Comparison of ENCODE assay signal across 19 mouse cellular contexts in genomic region chr1:63486646-63487045, GRCm38 (mm10). TPM values are rescaled to one million over a fixed set of nuclear protein-coding genes. Genes with fewer than 3 reads are reported as not detected.
"Had no signal": no experiment of that assay in that cellular context is flagged by ENCODE, and none has a peak within 500 bp of the region (broad histone marks: within the 10 kb centered on the region; RNA-seq: fewer than 3 reads in every experiment).

No protein-coding gene starts in this region.

- H3K36me3 ChIP-seq: midbrain, embryonic 12.5 days had no signal

- ATAC-seq: midbrain, embryonic 16.5 days had no signal

- H3K9ac ChIP-seq: lung, embryonic 14.5 days; midbrain, embryonic 12.5 days; neural tube, embryonic 13.5 days; neural tube, embryonic 15.5 days had no signal

- H3K27me3 ChIP-seq: midbrain, embryonic 12.5 days; neural tube, embryonic 13.5 days; neural tube, embryonic 15.5 days had no signal

- H3K27ac ChIP-seq: midbrain, embryonic 12.5 days; neural tube, embryonic 13.5 days; neural tube, embryonic 15.5 days had no signal

- H3K4me1 ChIP-seq: midbrain, embryonic 12.5 days; neural tube, embryonic 13.5 days; neural tube, embryonic 15.5 days had no signal

- H3K4me3 ChIP-seq: midbrain, embryonic 12.5 days; myocyte; neural tube, embryonic 13.5 days; neural tube, embryonic 15.5 days had no signal

- H3K4me2 ChIP-seq: lung, embryonic 14.5 days; midbrain, embryonic 12.5 days; neural tube, embryonic 13.5 days; neural tube, embryonic 15.5 days had no signal

- DNase-seq: lung, adult 18-20 months; lung, embryonic 14.5 days; lung, postnatal 10 days; lung, postnatal 4 days; retina, postnatal 1 day; right cerebral cortex, adult 18-20 months; right cerebral cortex, postnatal 25 days; right cerebral cortex, postnatal 4 days; spleen, adult 18-20 months; thymus, adult 18-20 months; thymus, postnatal 14 days; thymus, postnatal 36 days had no signal

- H3K9me3 ChIP-seq: midbrain, embryonic 12.5 days; neural tube, embryonic 13.5 days; neural tube, embryonic 15.5 days had no signal

RNA-seq across cellular contexts. Expression of gene Adam23, which starts 41.0 kb away (rescaled TPM):
- total RNA-seq: megakaryocyte, adult 5-6 weeks; megakaryocyte-erythroid progenitor cell, adult 5-6 weeks had no signal
